Mouse (Mus musculus) left cerebral cortex, adult 2 months (tissue): ENCODE data around the gene Rrm2. TPM values are rescaled to one million over a fixed set of nuclear protein-coding genes. Genes with fewer than 3 reads are reported as not detected.

Experiments
- DNase-seq, 2 experiments: peaks; one replicate each; pipeline ENCODE4 v3.0.0; 2021 to 2022; ENCODE audit warnings: low spot score in 2 of 2, mixed read lengths in 1 of 2; ENCODE audit errors: extremely low spot score in 1 of 2
- H3K27ac ChIP-seq: fragments of 200-600 bp; 2 replicates; pipeline ENCODE4 v1.8.1; 2022
- H3K4me3 ChIP-seq: fragments of 200-600 bp; 2 replicates; pipeline ENCODE4 v1.8.1; 2022
- CTCF ChIP-seq: fragments of 200-600 bp; IDR thresholded peaks from 2 replicates; pipeline ENCODE4 v1.8.1; 2022; ENCODE audit warnings: antibody characterized with exemption, mild to moderate bottlenecking, moderate library complexity
- intact Hi-C: fragments of 180-260 bp; cut with DNase I; formaldehyde crosslinking; loops from one replicate; pipeline ENCODE4 v1.15.1; 2025
- long read RNA-seq, 2 experiments: library from polyadenylated mRNA; stranded (forward); transcript quantifications; one replicate each; pipeline ENCODE4 v2.0.0; 2021; ENCODE audit warnings: borderline mapping rate in 2 of 2
- total RNA-seq, 2 experiments: library from RNA; stranded (reverse); gene quantifications; 2 replicates each; pipeline ENCODE4 v1.2.3; 2021

Gene Rrm2
- total RNA-seq, result 1 to 10 TPM; 1.9 to 2.2 TPM
- long read RNA-seq, experiment 1, partial matches to known transcripts, result 0 of 2 reads
- long read RNA-seq, experiment 1, other reads (novel, unspliced or antisense), result 0 of 2 reads
- long read RNA-seq, experiment 2, result 0 reads

GRCm38 (mm10) chr12:24707954-24708823 lies at the start of gene Rrm2:
Gene Rrm2 (plus strand): TSS chr12:24708241.
- H3K4me3 ChIP-seq, result peak within 1 kb of the TSS; percentile 82
- DNase-seq, result peak; percentile 92
- peak; percentile 86 for TF ChIP-seq CTCF
- intact Hi-C loops, result loop anchor here (5.0 kb wide), 1 partner anchor 1589 kb away; no protein-coding TSS in a partner anchor
- H3K27ac ChIP-seq, result 0 out of 2 replicates have a peak within 1 kb of the TSS, but pooled peaks have one; percentile 5

DNA sequence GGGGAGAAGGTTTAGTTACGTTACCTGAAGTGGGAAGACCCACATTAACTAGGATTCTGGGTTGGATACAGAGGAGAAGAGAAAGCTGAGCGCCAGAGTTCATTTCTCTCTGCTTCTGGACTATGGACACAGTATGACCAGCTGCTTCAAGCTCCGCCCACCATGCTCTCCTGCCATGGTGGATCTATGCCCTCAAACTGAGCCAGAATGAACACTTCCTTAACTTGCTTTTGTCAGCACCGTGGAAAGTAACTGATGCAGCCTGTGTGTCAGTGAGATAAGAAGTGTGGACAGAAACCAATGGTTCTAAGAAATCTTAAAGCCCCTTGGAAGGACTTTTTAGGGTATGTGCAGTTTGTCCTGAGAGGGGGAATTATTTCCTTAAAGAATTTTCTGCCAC lies 49.0 kb upstream of the Rrm2 start:
- no peak for TF ChIP-seq CTCF
- Histone ChIP-seq H3K27ac (no peak overlapping the region), H3K4me3 (no peak overlapping the region)
- intact Hi-C loops, result no loop called here
- no peak for DNase-seq

GRCm38 (mm10) chr12:24659923-24660322 lies 48.1 kb upstream of the Rrm2 start:
- DNase-seq, result no peak
- H3K27ac ChIP-seq, result no peak overlapping the region
- no peak for TF ChIP-seq CTCF

GRCm38 (mm10) chr12:24661100-24661499 lies 46.9 kb upstream of the Rrm2 start:
- Histone ChIP-seq H3K27ac (no peak overlapping the region), H3K4me3 (no peak overlapping the region)
- intact Hi-C loops, result no loop called here
- no peak for TF ChIP-seq CTCF
- no peak for DNase-seq

More at GRCm38 (mm10) chr12:24659923-24660322, 48.1 kb upstream of the Rrm2 start:
- intact Hi-C loops, result no loop called here
- H3K4me3 ChIP-seq, result no peak overlapping the region

DNA sequence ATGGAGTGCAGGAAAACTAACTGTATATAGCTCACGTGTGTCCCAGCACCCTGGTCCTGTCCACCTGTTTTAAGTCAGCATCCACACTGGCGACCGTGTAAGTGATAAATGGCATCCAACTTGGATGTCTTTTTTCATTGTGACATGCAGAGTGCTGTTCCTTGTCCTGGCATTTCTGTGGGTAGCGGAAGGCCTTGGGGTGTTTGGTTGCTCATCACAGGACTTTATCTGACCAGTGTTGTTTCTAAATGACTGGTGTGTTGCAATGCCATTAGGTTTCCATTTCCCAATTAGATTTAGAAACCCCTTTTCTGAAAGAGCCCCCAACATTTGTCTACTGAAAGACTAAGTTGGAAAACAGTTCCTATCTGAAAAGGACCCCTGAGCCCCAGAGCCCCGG lies 45.9 kb upstream of the Rrm2 start:
- intact Hi-C loops, result no loop called here
- Histone ChIP-seq H3K4me3 (no peak overlapping the region), H3K27ac (no peak overlapping the region)
- TF ChIP-seq CTCF, result no peak
- no peak for DNase-seq

GRCm38 (mm10) chr12:24680096-24680491 lies 27.9 kb upstream of the Rrm2 start:
- H3K27ac ChIP-seq, result peak overlapping the region; percentile 91
- peak overlapping the region; percentile 74 for H3K4me3 ChIP-seq
- TF ChIP-seq CTCF, result no peak
- intact Hi-C loops, result no loop called here
- DNase-seq, result peak; percentile 29 to 49

DNA sequence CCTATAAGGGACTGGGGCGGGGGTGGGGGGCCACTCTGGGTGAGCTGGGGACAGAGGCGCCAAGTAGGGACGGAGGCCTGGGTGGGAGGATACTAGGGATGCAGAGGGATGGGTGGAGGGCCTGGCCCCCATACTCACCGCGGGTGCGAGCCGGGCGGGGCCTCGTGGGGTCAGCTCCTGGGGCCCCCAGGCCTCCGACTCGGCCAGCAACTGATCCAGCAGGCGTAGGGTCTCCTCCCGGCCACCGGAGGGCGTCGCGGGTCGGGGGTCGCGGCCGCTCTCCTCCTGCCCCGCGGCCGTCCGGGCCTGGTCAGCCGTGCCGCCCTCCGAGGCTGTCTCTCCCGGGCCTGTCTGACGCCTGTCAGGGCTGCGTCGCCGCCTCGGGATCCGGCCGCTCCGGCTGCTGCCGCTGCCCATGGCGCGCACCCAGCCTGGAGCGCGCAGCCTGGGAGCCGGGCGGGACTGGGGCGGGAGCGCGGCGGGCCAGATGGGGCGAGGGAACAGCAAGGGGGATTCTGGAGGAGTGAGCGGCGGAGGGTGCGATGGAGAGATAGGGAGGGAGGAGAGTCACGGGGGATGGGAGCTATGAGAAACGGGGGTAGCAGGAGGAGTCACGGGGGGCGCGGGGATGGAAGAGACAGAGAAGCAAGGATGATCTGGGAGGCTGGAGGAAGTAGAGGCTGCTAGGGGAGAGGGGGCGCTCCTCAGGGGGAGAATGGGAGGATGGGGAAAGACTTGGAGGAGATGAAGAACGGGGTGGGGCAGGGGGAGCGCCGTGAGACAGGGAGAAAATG lies 27.4 kb upstream of the Rrm2 start:
- peak; percentile 19; the same call in 1 of the 2 replicates for TF ChIP-seq CTCF
- intact Hi-C loops, result no loop called here
- peak; percentile 33 to 43 for DNase-seq
- Histone ChIP-seq H3K27ac (peak overlapping the region; percentile 91), H3K4me3 (peak overlapping the region; percentile 74)

- peak within 1 kb of the TSS; percentile 91 for H3K27ac ChIP-seq
- TF ChIP-seq CTCF, result no peak
- intact Hi-C loops, result no loop called here
- H3K4me3 ChIP-seq, result peak within 1 kb of the TSS; percentile 74
- no peak for DNase-seq
Observed at GRCm38 (mm10) chr12:24681286-24682023, 26.6 kb upstream of the Rrm2 start, which contains the start of gene Cys1. Gene Cys1 (minus strand): TSS chr12:24681813.

- peak overlapping the region; percentile 54 for H3K27ac ChIP-seq
- peak in 1 of 2 experiments; percentile 30 for DNase-seq
- H3K4me3 ChIP-seq, result no peak overlapping the region
- TF ChIP-seq CTCF, result no peak
- intact Hi-C loops, result no loop called here
Observed at GRCm38 (mm10) chr12:24682563-24682962, 25.5 kb upstream of the Rrm2 start.

DNA sequence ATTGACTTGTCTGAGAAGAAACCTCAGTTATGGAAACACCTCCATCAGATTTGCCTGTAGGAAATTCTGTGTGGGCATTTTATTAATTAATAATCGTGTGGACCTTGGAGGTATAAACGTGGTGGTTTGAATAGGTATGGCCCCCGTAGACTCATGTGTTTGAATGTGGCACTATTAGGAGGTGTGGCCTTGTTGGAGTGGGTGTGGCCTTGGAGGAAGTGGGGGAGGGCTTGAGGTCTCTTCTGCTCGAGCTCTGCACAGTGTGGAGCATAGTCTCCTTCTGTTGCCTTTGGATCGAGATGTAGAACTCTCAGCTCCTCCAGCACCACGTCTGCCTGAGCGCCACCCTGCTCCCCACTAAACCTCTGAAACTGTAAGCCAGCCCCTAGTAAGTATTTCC lies 24.6 kb upstream of the Rrm2 start:
- no peak overlapping the region for H3K27ac ChIP-seq
- TF ChIP-seq CTCF, result no peak
- DNase-seq, result no peak
- intact Hi-C loops, result no loop called here
- H3K4me3 ChIP-seq, result no peak overlapping the region

DNA sequence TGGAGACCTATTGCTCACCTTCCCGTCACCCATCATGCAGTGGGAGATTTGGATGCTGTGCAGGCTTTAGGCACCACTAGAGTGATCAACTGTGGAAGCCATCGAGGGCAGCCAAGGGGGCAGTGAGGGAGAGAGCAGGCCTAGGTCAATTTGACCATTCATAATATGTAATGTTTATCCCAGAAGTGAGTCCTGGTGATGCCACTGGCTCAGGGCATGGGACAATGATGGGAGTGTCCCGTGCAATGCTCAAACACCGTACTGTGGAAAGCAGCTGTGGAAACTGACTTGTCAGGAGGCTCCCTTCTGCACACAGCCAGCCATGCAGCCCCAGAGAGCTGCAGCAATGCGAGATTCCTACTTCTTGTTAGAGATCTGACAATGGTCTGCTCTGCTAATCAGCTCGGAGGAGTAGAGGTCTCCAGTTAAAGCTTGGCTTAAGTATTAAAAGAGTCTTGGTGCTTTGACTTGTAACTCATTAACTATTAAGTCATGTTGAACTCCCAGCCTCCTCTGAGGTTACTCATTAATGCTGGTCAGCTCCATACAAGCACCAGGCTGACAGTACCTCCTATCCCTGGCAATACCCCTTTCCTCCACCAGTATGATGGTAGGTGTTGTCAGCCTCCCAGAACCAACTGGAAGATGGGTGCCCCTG lies 21.9 kb upstream of the Rrm2 start:
- no peak overlapping the region for H3K4me3 ChIP-seq
- DNase-seq, result no peak
- no peak for TF ChIP-seq CTCF
- no peak overlapping the region for H3K27ac ChIP-seq
- intact Hi-C loops, result no loop called here
